Mouse (Mus musculus) liver, embryonic 16.5 days (tissue): Measurements from ENCODE around the gene Majin. TPM values are rescaled to one million over a fixed set of nuclear protein-coding genes. Genes with fewer than 3 reads are reported as not detected.

Source experiments
- ATAC-seq: fragments of 200-750 bp; cut with Nextera tagmentation; 2 replicates; pipeline ENCODE4 v1.8.0; 2017; ENCODE audit warnings: low read depth, mild to moderate bottlenecking, moderate number of reproducible peaks, moderate library complexity
- H3K27ac ChIP-seq: fragments of 300-500 bp; sonication (generic); 2 replicates; pipeline ENCODE4 v1.5.1; 2014; ENCODE audit warnings: mild to moderate bottlenecking, low read length
- H3K27me3 ChIP-seq: fragments of 300-500 bp; sonication (generic); 2 replicates; pipeline ENCODE4 v1.6.1; 2014; ENCODE audit warnings: low read depth, low read length, mixed read lengths; ENCODE audit not compliant: control insufficient read depth, insufficient read depth
- H3K36me3 ChIP-seq: fragments of 300-500 bp; sonication (generic); 2 replicates; pipeline ENCODE4 v1.6.1; 2014; ENCODE audit warnings: mild to moderate bottlenecking; ENCODE audit not compliant: control insufficient read depth, insufficient read depth
- H3K4me1 ChIP-seq: fragments of 300-500 bp; sonication (generic); 2 replicates; pipeline ENCODE4 v1.6.1; 2014; ENCODE audit warnings: low read depth, low read length, mixed read lengths; ENCODE audit not compliant: control insufficient read depth
- H3K4me2 ChIP-seq: fragments of 300-500 bp; sonication (generic); 2 replicates; pipeline ENCODE4 v1.6.1; 2014; ENCODE audit warnings: low read depth, low read length, mixed read lengths
- H3K4me3 ChIP-seq: fragments of 300-500 bp; sonication (generic); 2 replicates; pipeline ENCODE4 v1.5.1; 2014; ENCODE audit warnings: low read depth, mild to moderate bottlenecking, low read length
- H3K9ac ChIP-seq: fragments of 300-500 bp; sonication (generic); 2 replicates; pipeline ENCODE4 v1.6.1; 2014; ENCODE audit warnings: low read depth, low read length
- H3K9me3 ChIP-seq: fragments of 300-500 bp; sonication (generic); replicated peaks from 2 replicates; pipeline ENCODE4 v1.6.1; 2016; ENCODE audit warnings: low read length; ENCODE audit not compliant: control insufficient read depth
- WGBS: fragments of 180-500 bp; shearing (Covaris S2); extraction: QIAGEN DNeasy Blood & Tissue Kit; methylation state at CpG from one replicate; pipeline ENCODE4 v1.1.7; 2014; ENCODE audit not compliant: insufficient replicate concordance; 5-methylcytosine and 5-hydroxymethylcytosine counted together
- microRNA counts: library from miRNA; unstranded; fragments of <30 nt; microRNA quantifications from one replicate; lab custom pipeline; 2016
- microRNA-seq: library from miRNA; unstranded; fragments of <30 nt; microRNA quantifications from one replicate; pipeline ENCODE4, GENCODE M21; 2016
- polyA plus RNA-seq: library from polyadenylated mRNA; unstranded; fragments of >200 nt; fragmentation: Nextera tagmentation; extraction: Ambion mirVana; gene quantifications from 2 replicates; pipeline ENCODE4 v1.2.1, GENCODE M21; 2015

Majin gene
- polyA plus RNA-seq, 1 experiment from 2014 or later, result not detected

GRCm38 (mm10) chr19:6270661-6271060, 86.5 kb downstream of the Majin start:
- Histone ChIP-seq H3K9me3 (no peaks in the 10 kb centered on the region), H3K9ac (no peak overlapping the region), H3K27me3 (no peaks in the 10 kb centered on the region), H3K36me3 (no peaks in the 10 kb centered on the region), H3K27ac (peak overlapping the region; percentile 71), H3K4me1 (peaks cover 43% of the 10 kb centered on the region), H3K4me2 (no peak overlapping the region), H3K4me3 (no peak overlapping the region)
- ATAC-seq, result no peak
- 61% methylated on average over 9 of the region's 9 CpGs for WGBS

GRCm38 (mm10) chr19:6271206-6271605, 87.0 kb downstream of the Majin start:
- WGBS, result 67% methylated on average over 8 of the region's 8 CpGs
- H3K27me3 ChIP-seq, result no peaks in the 10 kb centered on the region
- no peak overlapping the region for H3K4me2 ChIP-seq
- H3K4me3 ChIP-seq, result no peak overlapping the region
- peaks cover 48% of the 10 kb centered on the region for H3K4me1 ChIP-seq
- no peak overlapping the region for H3K9ac ChIP-seq
- no peak for ATAC-seq
- no peaks in the 10 kb centered on the region for H3K36me3 ChIP-seq
- no peak overlapping the region for H3K27ac ChIP-seq
- no peaks in the 10 kb centered on the region for H3K9me3 ChIP-seq

GRCm38 (mm10) chr19:6272053-6272452, 87.9 kb downstream of the Majin start:
- H3K4me1 ChIP-seq, result peaks cover 45% of the 10 kb centered on the region
- no peaks in the 10 kb centered on the region for H3K9me3 ChIP-seq
- no peak overlapping the region for H3K9ac ChIP-seq
- no peak overlapping the region for H3K4me2 ChIP-seq
- no peak overlapping the region for H3K4me3 ChIP-seq
- ATAC-seq, result no peak
- H3K36me3 ChIP-seq, result no peaks in the 10 kb centered on the region
- H3K27ac ChIP-seq, result no peak overlapping the region
- 63% methylated on average over 7 of the region's 7 CpGs for WGBS
- H3K27me3 ChIP-seq, result no peaks in the 10 kb centered on the region

GRCm38 (mm10) chr19:6272738-6273137, 88.5 kb downstream of the Majin start:
- Histone ChIP-seq H3K9ac (no peak overlapping the region), H3K4me2 (no peak overlapping the region), H3K27ac (no peak overlapping the region), H3K36me3 (no peaks in the 10 kb centered on the region), H3K9me3 (no peaks in the 10 kb centered on the region), H3K27me3 (no peaks in the 10 kb centered on the region), H3K4me3 (no peak overlapping the region), H3K4me1 (peaks cover 48% of the 10 kb centered on the region)
- WGBS, result 79% methylated on average over 4 of the region's 4 CpGs
- ATAC-seq, result no peak

GRCm38 (mm10) chr19:6273592-6273991, 89.4 kb downstream of the Majin start:
- ATAC-seq, result no peak
- H3K9me3 ChIP-seq, result no peaks in the 10 kb centered on the region
- no peak overlapping the region for H3K4me2 ChIP-seq
- H3K27me3 ChIP-seq, result no peaks in the 10 kb centered on the region
- no peak overlapping the region for H3K4me3 ChIP-seq
- no peak overlapping the region for H3K9ac ChIP-seq
- 61% methylated on average over 4 of the region's 4 CpGs for WGBS
- H3K27ac ChIP-seq, result 0 out of 2 replicates have a peak overlapping the region, but pooled peaks have one; percentile 13
- no peaks in the 10 kb centered on the region for H3K36me3 ChIP-seq
- peaks cover 52% of the 10 kb centered on the region for H3K4me1 ChIP-seq

MicroRNAs within 50 kb of the gene (microRNA counts, 519-probe panel; counts per million panel counts)
- microRNA mmu-miR-192 (lab: Ali Mortazavi, UCI), result 3,260 counts per million, percentile 88 among the panel's probes with 10 or more counts

Small RNA genes within 50 kb of the gene (microRNA-seq; reads per million reads assigned to microRNA genes)
- gene Mir192 (5,219 reads per million, percentile 89 among the genes with 10 or more reads in this experiment), gene Mir194-2 (2,133 reads per million, percentile 83 among the genes with 10 or more reads in this experiment)

Other genes with a start within 250 kb of the Majin start
- gene Pola2, start 220.2 kb upstream of the Majin start, polyA plus RNA-seq, result 47.2 and 48.6 TPM in 2 replicates
- gene Slc22a20, start 198.2 kb upstream of the Majin start, polyA plus RNA-seq, result 0.06 TPM in 2 replicates
- gene Capn1, start 168.5 kb upstream of the Majin start, polyA plus RNA-seq, result 22.2 and 23.4 TPM in 2 replicates
- 14.4 and 19.0 TPM in 2 replicates for gene Syvn1, start 137.8 kb upstream of the Majin start, polyA plus RNA-seq
- gene Mrpl49, start 126.6 kb upstream of the Majin start, polyA plus RNA-seq, result 37.4 and 38.5 TPM in 2 replicates
- 440 and 454 TPM in 2 replicates for gene Fau, start 126.5 kb upstream of the Majin start, polyA plus RNA-seq
- gene Znhit2, start 123.2 kb upstream of the Majin start, polyA plus RNA-seq, result 15.3 and 17.7 TPM in 2 replicates
- 48.0 and 53.7 TPM in 2 replicates for gene Tm7sf2, start 116.0 kb upstream of the Majin start, polyA plus RNA-seq
- gene Vps51, start 107.2 kb upstream of the Majin start, polyA plus RNA-seq, result 27.8 and 28.9 TPM in 2 replicates
- gene Tmem262, start 104.4 kb upstream of the Majin start, polyA plus RNA-seq, result not detected in 2 replicates
- gene Gm28374, start 102.1 kb upstream of the Majin start, polyA plus RNA-seq, result 0.38 and 0.41 TPM in 2 replicates
- 19.2 and 21.8 TPM in 2 replicates for gene Zfpl1, start 99.4 kb upstream of the Majin start, polyA plus RNA-seq
- gene Cdca5, start 99.4 kb upstream of the Majin start, polyA plus RNA-seq, result 28.9 and 32.5 TPM in 2 replicates
- 0.20 and 0.48 TPM in 2 replicates for gene AC131692.1, start 90.0 kb upstream of the Majin start, polyA plus RNA-seq
- gene Naaladl1, start 78.6 kb upstream of the Majin start, polyA plus RNA-seq, result 2.5 TPM in 2 replicates
- gene Sac3d1, start 65.7 kb upstream of the Majin start, polyA plus RNA-seq, result 16.5 and 16.8 TPM in 2 replicates
- 54.8 and 61.2 TPM in 2 replicates for gene Snx15, start 56.1 kb upstream of the Majin start, polyA plus RNA-seq
- 0.09 and 0.66 TPM in 2 replicates for gene Batf2, start 43.4 kb upstream of the Majin start, polyA plus RNA-seq
- gene Arl2, start 42.8 kb upstream of the Majin start, polyA plus RNA-seq, result 23.5 and 25.1 TPM in 2 replicates
- not detected in 2 replicates for gene Gpha2, start 42.0 kb downstream of the Majin start, polyA plus RNA-seq
- gene Ppp2r5b, start 51.5 kb downstream of the Majin start, polyA plus RNA-seq, result 3.5 and 3.7 TPM in 2 replicates
- 4.9 and 6.1 TPM in 2 replicates for gene Atg2a, start 57.3 kb downstream of the Majin start, polyA plus RNA-seq
- 62.1 and 68.6 TPM in 2 replicates for gene Ehd1, start 92.3 kb downstream of the Majin start, polyA plus RNA-seq
- gene Cdc42bpg, start 122.1 kb downstream of the Majin start, polyA plus RNA-seq, result 0.34 and 0.40 TPM in 2 replicates
- 19.5 and 21.0 TPM in 2 replicates for gene Men1, start 150.6 kb downstream of the Majin start, polyA plus RNA-seq
- gene Map4k2, start 156.7 kb downstream of the Majin start, polyA plus RNA-seq, result 8.2 and 8.6 TPM in 2 replicates
- 52.1 and 58.4 TPM in 2 replicates for gene Sf1, start 179.3 kb downstream of the Majin start, polyA plus RNA-seq
- 5.8 and 11.2 TPM in 2 replicates for gene Pygm, start 200.0 kb downstream of the Majin start, polyA plus RNA-seq
- gene Rasgrp2, start 215.0 kb downstream of the Majin start, polyA plus RNA-seq, result 78.8 and 81.7 TPM in 2 replicates
- gene Nrxn2, start 234.3 kb downstream of the Majin start, polyA plus RNA-seq, result 0.39 and 0.50 TPM in 2 replicates